Comparison of ENCODE assay signal across 8 mouse cellular contexts in the genomic region with DNA sequence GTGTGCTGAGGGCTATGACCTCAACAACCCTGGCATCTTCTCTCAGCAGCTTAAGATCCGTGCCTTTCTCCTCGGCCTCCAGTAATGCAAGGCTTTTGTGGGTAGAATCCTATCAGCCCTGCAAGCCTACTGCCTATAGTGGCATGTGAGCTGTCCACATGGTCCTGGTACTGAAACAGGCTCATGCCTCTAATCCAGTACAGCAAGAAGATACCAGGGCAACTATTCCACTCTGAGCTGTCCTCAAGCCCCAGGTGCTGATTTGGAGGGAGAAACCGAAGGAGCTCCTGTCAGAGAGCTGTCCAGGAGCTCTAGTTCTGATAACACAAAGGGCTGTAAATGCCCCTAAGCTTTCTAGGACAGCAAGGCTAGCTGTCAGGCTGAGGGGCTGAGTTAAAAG.
DNase-seq lines count a peak whose midpoint lies in the region; ATAC-seq and TF ChIP-seq lines count a peak whose summit lies in the region.

No protein-coding gene starts in this region.

- WGBS in liver, embryonic 12.5 days (ENCODE audit: insufficient replicate concordance) = 15% methylated on average over 3 of the region's 3 CpGs
- 3% methylated on average over 3 of the region's 3 CpGs for WGBS in embryonic facial prominence, embryonic 14.5 days
- WGBS in liver, embryonic 14.5 days (ENCODE audit: insufficient replicate concordance) = 13% methylated on average over 3 of the region's 3 CpGs

- no peak overlapping the region for H3K4me3 ChIP-seq in liver, embryonic 12.5 days
- no peak overlapping the region for H3K4me3 ChIP-seq in embryonic facial prominence, embryonic 14.5 days (ENCODE audit: low read depth, low read length)
- no peak overlapping the region for H3K4me3 ChIP-seq in liver, embryonic 14.5 days (ENCODE audit: insufficient read depth in 1 of 2, low read depth in 2 of 2, low read length in 2 of 2)

- ATAC-seq in liver, embryonic 12.5 days = no peak
- ATAC-seq in embryonic facial prominence, embryonic 14.5 days (ENCODE audit: low read depth) = peak; percentile 75; the same call in 1 of the 2 replicates
- no peak for ATAC-seq in liver, embryonic 14.5 days (ENCODE audit: insufficient read depth)

- no peak overlapping the region for H3K27ac ChIP-seq in liver, embryonic 12.5 days
- no peak overlapping the region for H3K27ac ChIP-seq in embryonic facial prominence, embryonic 14.5 days (replicated peaks; ENCODE audit: low read depth, low read length)
- H3K27ac ChIP-seq in liver, embryonic 14.5 days = no peak overlapping the region

- TF ChIP-seq EP300 in liver, embryonic 14.5 days (IDR thresholded peaks at IDR 0.05; ENCODE audit: low read depth) = no peak

- DNase-seq in liver (peak; percentile 61), WW6 (ENCODE audit: low read depth, low spot score) (peak; percentile 93)
- peak; percentile 95 for DNase-seq in embryonic facial prominence, embryonic 14.5 days (ENCODE audit: low spot score)
- peak; percentile 91 for DNase-seq in hindlimb bud, embryonic 11.5 days (ENCODE audit: extremely low spot score, low read depth, low spot score)
- DNase-seq in liver, embryonic 14.5 days (ENCODE audit: low read depth in 3 of 3, low spot score in 3 of 3) = peak; percentile 22 to 33 (median 25)
- DNase-seq in splenic B cell, adult 2 months (ENCODE audit: low read depth, low spot score) = peak; percentile 46
- no peak for DNase-seq in frontal cortex, postnatal 25 days (ENCODE audit: low spot score in 2 of 2)

- H3K4me1 ChIP-seq in liver, embryonic 12.5 days = no peaks in the 10 kb centered on the region
- H3K4me1 ChIP-seq in embryonic facial prominence, embryonic 14.5 days (ENCODE audit: control insufficient read depth, insufficient read depth, low read length) = no peaks in the 10 kb centered on the region
- H3K4me1 ChIP-seq in liver, embryonic 14.5 days (replicated peaks; ENCODE audit: control insufficient read depth in 2 of 2, insufficient read depth in 2 of 2, low read length in 1 of 2) = no peaks in the 10 kb centered on the region

- H3K36me3 ChIP-seq in liver, embryonic 12.5 days = no peaks in the 10 kb centered on the region
- H3K36me3 ChIP-seq in embryonic facial prominence, embryonic 14.5 days (ENCODE audit: control insufficient read depth, insufficient read depth, low read length) = no peaks in the 10 kb centered on the region
- no peaks in the 10 kb centered on the region for H3K36me3 ChIP-seq in liver, embryonic 14.5 days (replicated peaks; ENCODE audit: control insufficient read depth, insufficient read depth, low read depth)
- no peaks in the 10 kb centered on the region for H3K36me3 ChIP-seq in splenic B cell, adult 2 months (ENCODE audit: control insufficient read depth, insufficient read depth, low read length, poor library complexity, severe bottlenecking)

- no peak overlapping the region for H3K4me2 ChIP-seq in liver, embryonic 12.5 days
- H3K4me2 ChIP-seq in embryonic facial prominence, embryonic 14.5 days (ENCODE audit: low read depth, low read length) = no peak overlapping the region
- H3K4me2 ChIP-seq in liver, embryonic 14.5 days (ENCODE audit: low read depth) = no peak overlapping the region

- H3K9ac ChIP-seq in liver, embryonic 12.5 days = no peak overlapping the region
- H3K9ac ChIP-seq in embryonic facial prominence, embryonic 14.5 days (ENCODE audit: low read depth, low read length) = no peak overlapping the region
- H3K9ac ChIP-seq in liver, embryonic 14.5 days (replicated peaks) = no peak overlapping the region

- TF ChIP-seq CTCF in liver, embryonic 14.5 days (IDR thresholded peaks at IDR 0.05; ENCODE audit: low read depth) = no peak

- no peaks in the 10 kb centered on the region for H3K9me3 ChIP-seq in liver, embryonic 12.5 days (replicated peaks)
- H3K9me3 ChIP-seq in embryonic facial prominence, embryonic 14.5 days (ENCODE audit: control insufficient read depth, low read length) = no peaks in the 10 kb centered on the region
- no peaks in the 10 kb centered on the region for H3K9me3 ChIP-seq in liver, embryonic 14.5 days (ENCODE audit: control insufficient read depth, low read length)

- no peaks in the 10 kb centered on the region for H3K27me3 ChIP-seq in liver, embryonic 12.5 days (replicated peaks)
- no peaks in the 10 kb centered on the region for H3K27me3 ChIP-seq in embryonic facial prominence, embryonic 14.5 days (replicated peaks; ENCODE audit: control insufficient read depth, insufficient read depth, low read length)
- no peaks in the 10 kb centered on the region for H3K27me3 ChIP-seq in liver, embryonic 14.5 days (ENCODE audit: control insufficient read depth, insufficient read depth, low read length)
- H3K27me3 ChIP-seq in splenic B cell, adult 2 months (ENCODE audit: control insufficient read depth, insufficient read depth, low read length, poor library complexity, severe bottlenecking) = no peaks in the 10 kb centered on the region

Comparison
In these comparisons a context has a peak if more than half of its experiments do, and no peak if none do; other contexts are left out.
1. DNase-seq: peak in liver (single experiment), WW6 (single experiment), embryonic facial prominence, embryonic 14.5 days (single experiment), hindlimb bud, embryonic 11.5 days (single experiment), liver, embryonic 14.5 days (3 of 3) and splenic B cell, adult 2 months (single experiment); none in frontal cortex, postnatal 25 days (0 of 2).